Mouse (Mus musculus): ENCODE measurements around the gene Cwc15.

Gene Cwc15

DNA sequence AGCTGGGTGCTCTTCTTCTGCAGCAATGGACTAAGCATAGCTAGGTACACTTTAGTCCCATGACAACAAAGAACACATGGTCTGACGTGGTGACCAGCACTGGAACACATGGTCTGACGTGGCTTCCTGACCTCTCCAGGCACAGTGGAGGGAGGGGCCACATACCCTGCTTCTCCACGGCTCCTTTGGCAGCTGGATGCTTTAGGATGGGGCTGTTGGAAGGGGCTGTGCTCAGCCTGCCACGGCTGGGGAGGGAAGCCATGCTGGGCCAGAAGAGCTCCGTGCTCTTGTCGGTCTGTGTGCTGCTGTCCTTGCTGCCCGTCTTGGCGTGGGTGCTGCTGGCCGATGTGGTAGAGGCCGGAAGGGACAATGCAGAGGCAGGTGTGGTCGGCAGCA is 47.9 kb downstream of the Cwc15 start:
- DNase-seq (ENCODE audit: low spot score), result no peak

- DNase-seq (ENCODE audit: low spot score), result no peak
Observed at GRCm38 (mm10) chr9:14558332-14558731, 57.9 kb downstream of the Cwc15 start.

- DNase-seq (ENCODE audit: low spot score), result no peak
Observed at GRCm38 (mm10) chr9:14559430-14559829, 59.0 kb downstream of the Cwc15 start.

- no peak for DNase-seq (ENCODE audit: low spot score)
Observed at GRCm38 (mm10) chr9:14559996-14560395, 59.6 kb downstream of the Cwc15 start.

All from layer of hippocampus, adult 9-10 months (tissue).